Mouse (Mus musculus): ENCODE data around the gene Por.

Gene Por

DNA sequence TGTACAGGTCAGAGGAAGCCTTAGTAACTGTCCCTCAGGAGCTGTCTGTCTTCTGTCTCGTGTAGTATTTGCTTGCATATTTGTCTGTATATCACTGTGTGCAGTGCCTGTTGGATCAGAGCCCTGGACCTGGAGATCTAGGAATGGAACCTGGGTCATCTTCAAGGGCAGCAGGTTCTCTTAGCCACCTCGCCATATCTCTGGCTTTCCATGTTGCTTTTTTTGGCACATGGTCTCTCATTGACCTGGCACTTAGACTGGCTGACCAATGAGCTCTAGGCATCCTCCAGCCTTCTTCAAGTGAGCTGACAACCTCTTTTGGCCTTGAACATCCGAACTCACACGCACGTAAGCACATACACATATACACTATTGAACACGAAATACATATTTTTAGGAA lies 32.4 kb downstream of the Por start:
- DNase-seq (ENCODE audit: low spot score in 2 of 2): no peak

DNA sequence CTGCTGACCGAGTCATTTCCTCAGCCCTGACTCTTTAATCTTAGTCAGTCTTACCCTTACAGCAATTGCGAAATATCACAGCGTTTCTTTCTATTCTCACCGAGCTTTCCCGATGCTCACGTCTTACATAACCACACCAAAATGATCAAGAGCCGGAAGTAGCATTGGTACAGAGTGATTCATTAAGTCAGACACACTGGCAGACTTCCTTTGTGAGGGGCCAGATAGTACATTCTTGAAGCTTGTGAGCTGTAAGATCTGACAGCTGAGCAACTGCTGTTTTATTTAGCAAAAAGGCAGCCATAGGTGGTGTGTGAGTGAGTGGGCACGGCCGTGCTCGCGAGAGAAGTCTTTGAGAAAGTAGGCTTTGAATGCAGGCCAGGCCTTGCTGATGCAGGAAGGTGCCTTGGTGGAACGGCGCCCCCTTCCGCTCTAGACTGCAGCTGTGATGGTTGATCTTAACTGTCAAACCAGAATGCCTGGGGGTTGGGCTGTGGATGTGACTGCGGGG lies 32.9 kb downstream of the Por start:
- DNase-seq (ENCODE audit: low spot score in 2 of 2): peak; percentile 19 to 28

DNA sequence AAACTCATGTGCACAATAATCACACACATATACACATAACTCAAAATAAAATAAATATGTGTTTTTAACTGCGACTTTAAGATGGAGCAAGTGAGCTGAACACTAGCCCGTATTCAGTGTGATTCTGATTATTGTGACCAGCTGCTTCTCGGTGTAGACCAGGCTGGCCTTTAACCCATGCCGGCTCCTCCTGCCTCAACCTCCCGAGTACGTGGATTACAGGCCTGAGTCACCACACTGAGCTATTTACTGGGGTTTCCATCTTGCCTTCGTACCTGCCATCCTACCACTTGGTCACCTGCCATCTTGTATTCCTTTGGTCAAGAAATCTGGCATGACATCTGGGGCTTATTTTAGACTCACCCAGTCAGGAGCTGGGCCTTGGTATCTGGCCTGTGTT lies 33.6 kb downstream of the Por start:
- no peak for DNase-seq (ENCODE audit: low spot score in 2 of 2)

DNA sequence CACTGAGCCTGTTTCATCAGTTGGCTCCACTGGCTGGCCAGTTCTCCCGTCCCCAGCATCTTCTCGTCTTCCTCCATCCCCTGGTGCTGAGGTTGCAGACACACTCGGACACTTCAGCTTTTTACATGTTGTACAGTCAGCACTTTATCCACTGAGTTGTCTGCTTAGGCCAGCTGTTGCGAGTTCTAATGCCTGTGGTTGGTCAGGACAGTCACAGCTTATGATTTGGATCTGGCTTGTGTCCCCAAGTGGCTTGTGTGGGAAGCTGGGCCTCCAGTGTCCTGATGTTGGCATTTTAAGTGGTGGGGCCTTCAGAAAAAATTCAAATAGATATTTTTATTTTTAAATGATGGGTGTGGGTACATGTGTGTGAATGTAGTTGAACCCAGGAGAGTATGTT lies 35.5 kb downstream of the Por start:
- no peak for DNase-seq (ENCODE audit: low spot score in 2 of 2)

DNA sequence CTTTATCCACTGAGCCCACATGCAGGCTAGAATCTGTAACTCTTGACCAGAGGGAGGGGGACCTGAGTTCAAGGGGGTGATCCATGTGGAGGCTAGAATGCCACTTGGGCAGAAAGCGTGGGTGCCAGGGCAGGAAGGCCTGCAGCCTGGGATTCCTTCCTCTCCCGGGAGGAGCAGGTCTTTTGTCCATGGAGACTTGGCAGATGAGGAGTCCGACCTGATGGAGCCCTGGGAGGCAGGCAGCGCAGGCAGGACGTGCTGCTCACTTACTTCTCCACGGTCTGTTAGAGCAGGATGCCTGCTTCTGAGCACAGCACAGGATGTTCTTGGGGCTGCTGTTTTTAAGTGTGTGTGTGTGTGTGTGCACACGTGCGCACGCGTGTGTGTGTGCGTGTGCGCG lies 37.2 kb downstream of the Por start:
- DNase-seq (ENCODE audit: low spot score in 2 of 2): no peak

DNA sequence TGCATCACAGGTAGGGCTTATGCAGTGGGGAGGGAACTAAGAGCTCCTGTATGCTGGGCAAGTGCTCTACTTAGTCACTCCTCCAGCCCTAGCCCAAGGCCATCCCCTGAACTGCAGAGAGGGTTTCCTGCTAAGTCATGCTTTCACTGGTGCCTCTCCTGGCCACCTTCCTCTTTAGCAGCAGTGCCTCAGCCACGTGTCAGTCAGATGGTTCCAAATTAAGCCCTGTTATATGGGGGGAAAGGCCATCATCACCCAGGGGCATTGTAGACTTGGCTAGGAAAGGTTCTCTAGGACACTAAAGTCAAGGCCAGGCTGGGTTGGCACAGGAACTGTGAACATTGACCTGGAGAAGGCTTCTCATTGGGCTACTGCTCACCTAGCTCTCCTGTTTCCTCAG lies 38.0 kb downstream of the Por start:
- no peak for DNase-seq (ENCODE audit: low spot score in 2 of 2)

DNA sequence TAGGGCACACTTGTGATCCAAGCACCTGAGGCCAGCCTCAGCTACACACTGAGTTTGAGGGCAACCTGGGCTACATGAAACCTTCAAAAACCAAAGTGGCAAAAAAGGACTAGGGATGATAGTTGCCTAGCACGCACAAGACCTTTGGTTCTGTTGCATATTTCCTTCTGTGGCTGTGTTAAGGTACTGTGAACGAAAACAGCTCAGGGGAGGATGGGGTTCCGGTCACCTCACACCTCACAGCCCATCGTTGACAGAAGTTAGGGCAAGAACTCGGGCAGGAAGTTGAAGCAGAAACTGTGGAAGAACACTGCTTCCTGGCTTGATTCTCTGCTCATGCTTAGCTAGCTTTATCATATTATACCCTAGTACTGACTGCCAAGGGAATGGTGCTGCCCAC lies 39.9 kb downstream of the Por start:
- DNase-seq (ENCODE audit: low spot score in 2 of 2): no peak

DNA sequence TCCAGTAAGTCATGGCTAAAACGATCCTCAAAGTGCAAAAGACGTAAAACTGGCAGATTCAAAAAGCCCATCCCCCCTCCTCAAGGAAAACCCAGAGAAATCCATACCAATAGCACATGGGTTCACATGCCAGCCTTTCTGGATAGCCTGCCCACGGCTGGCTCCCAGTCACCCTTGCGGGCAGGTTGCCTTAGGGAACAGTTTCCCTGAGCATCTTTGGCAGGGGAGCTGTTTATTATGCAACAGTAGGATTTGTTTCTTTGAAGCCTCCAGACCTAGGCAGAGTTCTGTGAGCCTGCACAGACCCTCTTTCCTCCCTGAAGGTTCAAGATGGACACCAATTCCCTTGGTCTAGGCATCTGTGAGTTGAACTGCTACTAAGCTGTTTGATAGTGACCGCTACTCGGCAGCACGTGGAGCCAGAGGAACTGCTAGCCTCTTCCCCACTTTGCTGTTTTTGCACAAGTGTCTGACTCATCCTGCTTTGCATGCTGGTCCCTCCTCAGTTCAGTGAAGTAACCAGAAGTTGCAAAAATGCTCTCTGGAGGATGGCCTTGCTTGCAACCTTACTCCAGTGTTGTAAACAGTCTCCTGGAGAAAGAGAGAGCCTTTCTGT lies 40.9 kb downstream of the Por start:
- peak in 1 of 2 experiments; percentile 10 for DNase-seq (ENCODE audit: low spot score in 2 of 2)

DNA sequence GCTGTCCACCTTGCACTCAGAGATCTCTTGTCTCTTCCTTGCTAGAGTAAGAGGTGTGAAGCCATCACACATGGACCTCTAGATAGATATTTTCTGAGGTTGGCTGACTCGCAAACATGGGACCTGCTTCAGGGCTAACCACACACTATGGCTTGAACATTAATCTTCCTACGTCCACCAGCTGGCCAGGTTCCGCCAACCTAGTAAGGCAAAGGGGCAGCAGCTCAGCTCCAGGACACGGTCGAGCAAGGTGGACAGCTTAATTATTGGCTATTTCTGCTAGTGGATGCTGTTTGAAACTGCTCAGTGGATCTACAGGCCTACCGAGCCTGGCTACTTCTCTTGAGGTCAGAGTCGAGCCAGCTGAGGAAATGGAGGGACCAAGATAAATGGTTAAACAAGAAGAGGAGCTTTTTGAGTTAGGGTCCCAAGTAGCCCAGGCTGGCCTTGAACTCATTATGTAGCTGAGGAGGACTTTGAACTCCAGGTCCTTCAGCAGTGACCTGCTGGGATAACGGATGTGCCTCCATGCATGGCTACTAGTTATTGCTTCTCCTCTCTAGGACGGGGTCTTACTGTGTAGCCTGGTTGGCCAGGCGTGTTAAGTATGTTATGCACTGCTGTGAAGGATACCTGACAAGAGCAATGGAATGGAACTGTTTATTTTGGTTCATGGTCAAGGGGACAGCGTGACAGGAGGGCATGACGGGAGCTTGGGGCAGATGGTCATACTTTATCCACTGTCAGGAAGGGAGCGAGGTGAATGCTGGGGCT lies 41.9 kb downstream of the Por start:
- DNase-seq (ENCODE audit: low spot score in 2 of 2): no peak

DNA sequence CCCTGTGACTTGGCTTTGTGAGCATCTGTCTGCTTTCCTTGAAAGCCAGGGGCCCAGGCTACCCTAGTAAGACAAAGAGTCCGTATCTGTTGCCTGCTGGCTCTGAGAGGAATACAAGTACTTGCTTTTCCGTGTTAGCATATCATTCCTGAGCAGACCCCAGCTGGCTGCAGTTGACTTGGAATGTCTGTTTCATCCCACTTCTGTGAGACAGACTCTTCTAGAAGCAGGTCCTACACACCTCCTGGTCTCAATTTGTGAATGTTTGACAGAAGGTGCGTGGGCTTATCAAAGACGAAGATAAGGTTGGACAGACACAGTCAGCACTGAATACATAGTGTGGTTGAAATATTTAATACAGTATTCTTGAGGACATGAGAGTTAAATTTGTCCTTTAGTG lies 43.0 kb downstream of the Por start:
- DNase-seq (ENCODE audit: low spot score in 2 of 2): no peak

DNA sequence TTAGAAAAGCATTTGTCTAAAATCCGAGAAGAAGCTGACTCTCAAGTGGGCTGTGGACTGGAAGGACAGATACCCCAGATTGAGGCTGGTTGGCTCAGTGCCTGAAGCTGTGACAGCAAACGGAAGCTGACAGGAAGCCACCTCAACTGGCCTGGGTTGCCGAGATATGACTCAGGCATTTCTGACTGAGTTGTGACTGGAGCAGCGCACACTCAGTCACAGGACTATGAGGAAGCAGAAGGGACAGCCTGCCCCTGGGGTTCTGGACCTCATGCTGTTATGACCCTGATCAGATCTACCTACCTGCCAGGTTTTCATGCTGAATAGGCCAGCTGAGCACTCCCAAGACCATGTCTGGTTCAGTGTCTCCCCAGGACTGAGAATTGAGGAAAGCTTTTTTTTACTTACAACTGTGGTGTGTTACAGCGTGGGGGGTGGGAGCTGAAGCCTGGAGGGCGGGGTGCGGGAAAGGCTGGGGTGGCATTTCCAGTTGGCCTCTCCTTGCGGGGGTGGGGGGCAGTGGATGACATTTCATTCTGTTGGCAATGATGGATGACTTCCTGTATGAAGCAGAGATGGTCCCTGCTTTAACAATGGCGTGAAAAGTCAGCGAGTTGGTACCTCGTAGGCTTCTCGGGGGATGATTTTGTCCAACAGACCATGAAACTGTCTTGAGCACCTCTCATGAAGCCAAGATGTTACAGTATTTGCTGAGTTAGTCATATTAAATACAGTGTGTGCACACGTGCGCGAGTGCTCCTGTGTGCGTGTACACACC lies 43.8 kb downstream of the Por start:
- DNase-seq (ENCODE audit: low spot score in 2 of 2): peak; percentile 28 to 50

DNA sequence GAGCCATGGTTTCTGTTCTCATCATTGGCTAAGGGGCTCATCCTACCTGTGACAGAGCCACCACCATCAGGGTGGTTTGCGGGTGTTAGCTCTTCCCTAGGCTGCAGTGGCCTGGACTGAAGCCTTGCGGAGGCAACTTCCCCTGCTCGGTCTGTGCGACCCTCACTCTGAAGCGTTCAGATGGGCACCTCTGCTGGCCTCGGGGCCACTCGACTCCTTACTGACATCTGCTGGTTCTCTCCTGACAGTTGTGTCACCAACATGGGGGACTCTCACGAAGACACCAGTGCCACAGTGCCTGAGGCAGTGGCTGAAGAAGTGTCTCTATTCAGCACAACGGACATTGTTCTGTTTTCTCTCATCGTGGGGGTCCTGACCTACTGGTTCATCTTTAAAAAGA lies 45.8 kb downstream of the Por start:
- DNase-seq (ENCODE audit: low spot score in 2 of 2): no peak

DNA sequence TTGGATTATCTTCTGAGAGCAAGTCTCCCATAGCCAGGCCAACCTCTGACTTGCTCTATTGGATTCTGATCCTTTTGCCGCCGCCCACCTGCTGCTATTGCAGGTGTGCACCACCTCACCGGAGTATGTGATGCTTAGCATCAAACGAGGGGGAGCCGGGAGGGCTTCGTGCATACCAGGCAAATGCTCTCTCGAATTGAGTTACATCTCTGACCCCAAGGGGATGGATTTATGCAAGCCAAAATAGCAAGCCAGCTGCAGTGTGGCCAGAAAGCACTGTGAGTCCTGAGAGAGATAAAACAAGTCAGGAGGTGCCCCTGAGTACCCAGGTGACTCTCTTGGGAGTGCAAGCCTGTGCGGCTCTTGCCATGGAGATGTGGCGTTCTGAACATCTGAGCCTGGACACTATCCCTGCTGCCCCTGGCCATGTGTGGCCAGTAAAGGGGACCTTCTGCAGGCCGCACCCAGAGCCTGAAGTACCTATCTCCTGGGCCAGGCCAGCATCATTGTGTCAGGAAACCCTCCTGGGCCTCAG lies 49.8 kb downstream of the Por start:
- no peak for DNase-seq (ENCODE audit: low spot score in 2 of 2)

DNA sequence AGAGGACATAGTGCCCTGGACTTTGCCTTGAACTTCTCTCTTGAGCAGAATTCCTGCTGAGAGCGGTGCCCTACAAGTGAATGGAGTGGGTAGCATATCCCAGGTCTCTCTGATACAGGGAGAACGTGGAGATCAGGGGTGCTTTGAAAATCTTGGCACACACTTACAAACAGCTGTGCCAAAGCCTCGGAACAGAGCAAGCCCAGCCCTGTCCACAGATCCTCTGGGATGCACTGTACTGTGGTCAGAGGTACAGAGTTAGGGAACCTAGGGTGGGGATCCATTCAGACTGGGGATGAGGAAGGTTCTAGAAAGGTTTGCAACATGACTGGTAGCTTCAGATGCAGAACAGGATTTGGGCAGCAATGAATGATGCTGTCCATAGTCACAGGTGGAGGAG lies 50.3 kb downstream of the Por start:
- DNase-seq (ENCODE audit: low spot score in 2 of 2): no peak

DNA sequence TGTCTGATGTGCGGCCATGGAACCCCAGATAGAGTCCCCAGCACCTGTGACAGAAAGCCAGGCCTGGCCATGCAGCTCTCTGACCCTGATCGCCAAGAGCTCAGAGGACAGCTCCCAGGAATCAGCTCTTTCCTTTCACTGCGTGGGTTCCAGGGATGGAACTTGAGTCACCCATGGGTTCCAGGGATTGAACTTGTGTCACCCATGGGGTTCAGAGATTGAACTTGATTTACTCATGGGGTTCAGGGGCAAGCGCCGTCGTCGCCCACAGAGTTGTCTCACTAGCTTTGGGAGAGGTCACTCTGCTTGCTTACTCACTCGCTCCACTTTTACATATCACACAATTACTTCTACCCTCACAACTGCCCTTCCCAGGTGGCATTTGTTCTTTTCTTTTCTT lies 51.2 kb downstream of the Por start:
- DNase-seq (ENCODE audit: low spot score in 2 of 2): no peak

DNA sequence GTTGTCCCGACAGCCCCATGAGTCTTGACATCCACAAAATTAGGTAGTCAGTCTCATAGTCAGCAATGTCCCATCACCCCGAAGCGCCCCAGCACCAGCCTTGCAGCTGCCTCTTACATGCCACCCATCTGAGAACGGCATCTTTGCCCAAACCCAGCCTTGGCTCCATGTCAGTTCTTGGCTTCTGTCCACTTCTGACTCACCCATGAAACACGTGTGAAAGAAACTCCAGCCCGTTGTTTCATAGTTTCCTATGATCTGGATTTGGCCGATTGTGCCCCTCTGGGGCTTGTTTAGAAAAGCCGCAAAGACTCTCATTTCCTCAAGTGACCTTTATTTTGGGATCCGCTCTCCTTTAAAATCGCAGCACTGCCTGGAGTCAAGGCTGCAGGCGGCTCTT lies 52.3 kb downstream of the Por start:
- no peak for DNase-seq (ENCODE audit: low spot score in 2 of 2)

DNA sequence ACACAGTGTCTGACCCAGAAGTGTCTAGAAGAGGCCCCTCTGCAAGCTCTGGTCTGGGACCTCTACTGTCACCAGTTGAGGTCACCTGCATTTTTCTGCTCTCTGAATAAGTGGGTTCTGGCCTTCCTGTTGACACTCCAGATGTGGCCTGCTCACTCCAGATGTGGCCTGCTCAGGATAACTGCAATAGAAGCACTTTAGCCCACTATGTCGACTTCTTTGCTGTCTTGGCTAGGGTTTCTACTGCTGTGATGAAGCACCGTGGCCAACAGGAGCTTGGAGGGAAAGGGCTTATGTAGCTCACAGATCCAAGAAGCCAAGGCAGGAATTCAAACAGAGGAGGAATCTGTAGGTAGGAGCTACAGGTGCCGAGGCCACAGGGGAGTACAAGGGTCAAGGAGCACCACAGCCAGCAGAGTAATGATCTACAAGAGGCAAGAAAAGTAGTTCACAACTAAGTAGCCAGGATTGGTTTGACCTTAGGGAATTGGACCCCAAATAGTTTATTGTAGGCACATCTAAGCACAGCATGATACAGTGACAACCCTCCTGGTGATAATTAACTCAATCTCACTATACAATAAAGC lies 53.4 kb downstream of the Por start:
- no peak for DNase-seq (ENCODE audit: low spot score in 2 of 2)

DNA sequence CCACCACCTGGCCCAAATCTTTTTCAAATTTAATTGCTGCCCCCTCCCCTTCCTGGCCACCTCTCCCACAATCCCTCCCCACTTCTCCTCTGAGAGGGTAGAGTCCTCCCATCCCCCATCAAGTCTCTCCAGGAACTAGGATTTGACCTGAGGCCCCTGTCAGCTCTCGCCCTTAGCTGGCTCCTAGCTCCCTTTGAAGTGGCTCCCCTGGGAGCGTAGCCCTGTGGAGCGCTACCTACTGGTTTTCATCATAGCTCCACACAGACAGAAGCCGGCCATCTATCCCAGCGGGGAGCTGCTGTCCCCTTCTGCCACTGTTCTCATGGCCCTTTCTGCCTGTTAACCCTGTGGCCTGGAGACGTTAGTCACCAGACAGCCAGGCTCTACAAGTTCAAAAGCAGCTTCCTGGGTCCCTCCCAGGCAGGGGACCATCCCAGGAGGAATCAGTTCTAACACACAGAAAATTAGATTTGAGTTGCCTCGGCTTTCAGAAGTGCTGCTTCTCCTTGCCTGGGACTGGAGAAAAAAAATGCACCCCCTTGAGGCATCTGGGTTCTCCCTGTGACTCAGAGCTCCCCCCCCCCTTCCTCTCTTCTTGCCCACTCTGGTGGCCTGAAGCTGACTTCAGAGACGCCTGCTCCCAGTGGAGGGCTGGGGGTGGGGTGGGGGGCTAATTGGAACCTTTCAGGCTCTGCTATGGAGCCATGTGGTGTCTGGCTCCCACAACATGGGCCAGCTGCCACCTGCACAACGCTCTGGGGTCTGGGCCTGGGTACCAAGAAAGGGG lies 54.9 kb downstream of the Por start:
- DNase-seq (ENCODE audit: low spot score in 2 of 2): no peak

DNA sequence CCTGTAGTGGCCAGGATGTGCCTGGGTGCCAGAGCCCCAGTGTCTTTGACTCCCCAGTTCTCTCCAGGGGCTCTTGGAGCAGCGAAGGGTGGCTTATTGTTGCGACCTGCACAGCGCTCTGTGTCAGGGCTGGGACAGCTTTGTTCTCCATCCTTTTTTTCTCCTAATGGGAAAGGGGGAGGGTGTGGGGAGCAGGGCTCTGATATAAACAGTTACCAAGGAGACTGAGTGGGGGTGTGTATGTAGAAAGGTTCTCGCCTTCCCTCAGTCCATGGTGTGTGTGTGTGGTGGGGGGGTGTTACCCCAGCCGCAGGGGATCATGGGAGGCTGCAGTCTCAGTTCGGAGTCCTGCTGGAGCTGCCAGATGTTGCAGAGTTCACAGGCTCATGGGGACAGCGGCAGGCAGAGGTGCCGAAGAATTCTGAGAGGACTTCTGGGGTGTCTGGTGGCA lies 55.6 kb downstream of the Por start:
- DNase-seq (ENCODE audit: low spot score in 2 of 2): no peak

DNA sequence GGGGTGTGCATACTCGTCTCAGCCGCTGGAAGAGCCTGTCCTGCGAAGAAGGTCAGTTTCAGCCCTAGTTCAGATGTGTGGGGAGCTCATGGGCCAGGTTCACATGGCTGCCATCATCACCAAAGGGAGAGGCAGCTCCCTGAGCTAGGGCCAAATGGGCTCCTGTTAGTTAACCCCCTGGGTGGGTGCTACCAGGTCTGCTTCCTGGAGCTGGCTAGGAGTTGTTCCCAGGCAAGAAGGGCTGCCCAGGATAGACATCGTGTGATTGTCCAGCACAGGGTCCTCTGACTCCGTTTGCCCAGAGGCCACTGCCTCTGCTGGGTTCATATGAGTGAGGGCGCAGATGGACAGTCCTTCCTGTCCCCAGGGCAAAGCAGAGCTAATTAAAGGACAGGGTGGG lies 56.2 kb downstream of the Por start:
- DNase-seq (ENCODE audit: low spot score in 2 of 2): no peak

DNA sequence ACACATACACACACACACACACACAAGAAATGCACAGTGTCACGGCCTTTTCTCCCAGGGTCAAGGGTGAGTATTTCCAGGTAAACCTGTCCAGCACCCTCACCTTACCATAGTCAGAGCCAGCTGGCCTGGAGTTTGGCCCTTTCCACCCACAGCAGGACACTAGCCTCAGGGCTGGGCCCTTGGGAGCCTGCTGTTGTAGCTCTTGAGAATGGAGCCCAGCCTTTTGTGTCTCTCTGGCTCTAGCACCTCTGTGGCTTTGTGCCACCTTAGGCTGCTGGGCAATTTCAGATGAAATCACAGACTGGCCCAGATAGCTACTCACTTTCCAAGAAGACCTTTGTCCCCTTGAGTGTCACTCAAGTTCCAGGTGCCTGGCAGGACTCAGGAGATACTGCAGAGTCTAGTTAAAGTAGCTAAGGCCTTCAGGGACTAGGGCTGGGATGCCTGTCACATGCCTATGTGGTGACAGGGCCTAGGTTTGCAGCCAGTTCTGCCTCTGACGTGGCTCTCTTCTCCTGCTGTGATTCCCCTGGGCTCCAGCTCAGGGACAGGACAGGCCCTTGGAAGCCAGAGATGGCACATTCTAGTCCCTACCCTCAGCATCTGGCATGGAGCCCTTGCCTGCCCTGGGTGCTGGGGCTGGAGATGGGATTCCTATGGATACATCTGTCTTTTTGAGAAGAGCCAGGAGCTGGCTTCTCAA lies 57.0 kb downstream of the Por start:
- DNase-seq (ENCODE audit: low spot score in 2 of 2): no peak
